Mouse (Mus musculus): ENCODE measurements at regions not wholly inside any gene's neighbourhood (a gene's known extent, or its start where the extent isn't known, plus 50 kb on each side); places are given as distances from the start of the nearest gene placed in this dataset.

GRCm38 (mm10) chr13:79430562-79430961 is 1231.0 kb upstream of the Nr2f1 start:
- no peak for TF ChIP-seq HCFC1 (IDR thresholded peaks at IDR 0.05; ENCODE audit: low read depth, low read length)
- TF ChIP-seq ZKSCAN1 (IDR thresholded peaks at IDR 0.05; ENCODE audit: low read depth, low read length) = no peak
- TF ChIP-seq MYB (IDR thresholded peaks at IDR 0.05; ENCODE audit: low read depth, low read length) = no peak
- TF ChIP-seq KAT2A (conservative IDR thresholded peaks at IDR 0.05; ENCODE audit: low read depth, low read length) = no peak
- TF ChIP-seq CTCF (IDR thresholded peaks at IDR 0.05 in 2 of 3, conservative IDR thresholded peaks at IDR 0.05 in 1 of 3; ENCODE audit: control insufficient read depth in 1 of 3, insufficient read depth in 1 of 3, low read depth in 2 of 3, low read length in 3 of 3, poor library complexity in 1 of 3, severe bottlenecking in 1 of 3) = no peak
- no peak for TF ChIP-seq USF2 (IDR thresholded peaks at IDR 0.05; ENCODE audit: borderline replicate concordance in 1 of 2, insufficient read depth in 1 of 2, low read depth in 1 of 2, low read length in 2 of 2)
- no peak for TF ChIP-seq POLR2AphosphoS5 (IDR thresholded peaks at IDR 0.05; ENCODE audit: borderline replicate concordance, low read depth, low read length)
- TF ChIP-seq NELFE (IDR thresholded peaks at IDR 0.05; ENCODE audit: low read depth, low read length) = no peak
- TF ChIP-seq MXI1 (IDR thresholded peaks at IDR 0.05; ENCODE audit: low read depth, low read length) = no peak
- no peak for TF ChIP-seq RCOR1 (IDR thresholded peaks at IDR 0.05; ENCODE audit: low read depth, low read length)
- no peak for TF ChIP-seq MAZ (IDR thresholded peaks at IDR 0.05; ENCODE audit: low read depth, low read length)
- TF ChIP-seq TAL1 (IDR thresholded peaks at IDR 0.05; ENCODE audit: low read length) = no peak
- no peak for TF ChIP-seq MYC (IDR thresholded peaks at IDR 0.05; ENCODE audit: low read depth, low read length)
- TF ChIP-seq ZNF384 (IDR thresholded peaks at IDR 0.05; ENCODE audit: low read depth, low read length) = no peak

GRCm38 (mm10) chr13:79417841-79418240 is 1218.3 kb upstream of the Nr2f1 start:
- Histone ChIP-seq H3K9me3 (replicated peaks; ENCODE audit: insufficient read depth, low read length) (no peaks in the 10 kb centered on the region), H3K79me2 (ENCODE audit: control insufficient read depth, insufficient read depth, low read length, poor library complexity) (no peaks in the 10 kb centered on the region), H3K36me3 (ENCODE audit: control insufficient read depth in 1 of 2, insufficient read depth in 2 of 2, low read length in 2 of 2) (no peaks in the 10 kb centered on the region), H3K4me1 (ENCODE audit: control insufficient read depth in 1 of 2, insufficient read depth in 2 of 2, low read length in 2 of 2) (no peaks in the 10 kb centered on the region), H3K27ac (ENCODE audit: control insufficient read depth, low read depth, low read length) (no peak overlapping the region), H3K4me3 (ENCODE audit: control insufficient read depth in 1 of 2, insufficient read depth in 1 of 2, low read depth in 2 of 2, low read length in 2 of 2) (no peak overlapping the region), H3K27me3 (ENCODE audit: control insufficient read depth in 1 of 2, insufficient read depth in 2 of 2, low read length in 2 of 2) (no peaks in the 10 kb centered on the region), H3K9ac (ENCODE audit: control insufficient read depth, low read depth, low read length, poor library complexity, severe bottlenecking) (no peak overlapping the region)
- DNase-seq (ENCODE audit: low read depth, low spot score) = no peak
- TF ChIP-seq POLR2AphosphoS2 (IDR thresholded peaks at IDR 0.05; ENCODE audit: low read length) = no peak
- no peak for TF ChIP-seq TBP (IDR thresholded peaks at IDR 0.05; ENCODE audit: low read depth, low read length)
- TF ChIP-seq GATA1 (IDR thresholded peaks at IDR 0.05; ENCODE audit: low read depth, low read length) = no peak
- no peak for TF ChIP-seq SMC3 (IDR thresholded peaks at IDR 0.05; ENCODE audit: low read depth, low read length)
- TF ChIP-seq MAZ (IDR thresholded peaks at IDR 0.05; ENCODE audit: low read depth, low read length) = no peak
- TF ChIP-seq SIN3A (IDR thresholded peaks at IDR 0.05; ENCODE audit: low read length) = no peak
- TF ChIP-seq ELF1 (IDR thresholded peaks at IDR 0.05; ENCODE audit: low read depth, low read length) = no peak
- TF ChIP-seq KAT2A (conservative IDR thresholded peaks at IDR 0.05; ENCODE audit: low read depth, low read length) = no peak
- no peak for TF ChIP-seq ZKSCAN1 (IDR thresholded peaks at IDR 0.05; ENCODE audit: low read depth, low read length)
- TF ChIP-seq RAD21 (IDR thresholded peaks at IDR 0.05; ENCODE audit: low read depth, low read length) = no peak
- no peak for TF ChIP-seq NRF1 (IDR thresholded peaks at IDR 0.05; ENCODE audit: insufficient read depth, low read depth, low read length, poor library complexity, severe bottlenecking)
- TF ChIP-seq GABPA (IDR thresholded peaks at IDR 0.05; ENCODE audit: low read depth, low read length) = no peak
- TF ChIP-seq CTCF (IDR thresholded peaks at IDR 0.05 in 2 of 3, conservative IDR thresholded peaks at IDR 0.05 in 1 of 3; ENCODE audit: control insufficient read depth in 1 of 3, insufficient read depth in 1 of 3, low read depth in 2 of 3, low read length in 3 of 3, poor library complexity in 1 of 3, severe bottlenecking in 1 of 3) = no peak
- no peak for TF ChIP-seq ZMIZ1 (IDR thresholded peaks at IDR 0.05; ENCODE audit: low read depth, low read length)
- TF ChIP-seq HCFC1 (IDR thresholded peaks at IDR 0.05; ENCODE audit: low read depth, low read length) = no peak
- TF ChIP-seq ZC3H11A (IDR thresholded peaks at IDR 0.05; ENCODE audit: low read depth, low read length) = no peak
- no peak for TF ChIP-seq MAFK (IDR thresholded peaks at IDR 0.05; ENCODE audit: borderline replicate concordance, low read depth, low read length)
- TF ChIP-seq USF2 (IDR thresholded peaks at IDR 0.05; ENCODE audit: borderline replicate concordance in 1 of 2, insufficient read depth in 1 of 2, low read depth in 1 of 2, low read length in 2 of 2) = no peak
- no peak for TF ChIP-seq RCOR1 (IDR thresholded peaks at IDR 0.05; ENCODE audit: low read depth, low read length)
- TF ChIP-seq MAX (IDR thresholded peaks at IDR 0.05; ENCODE audit: low read length) = no peak

More at GRCm38 (mm10) chr13:79430562-79430961, 1231.0 kb upstream of the Nr2f1 start:
- Histone ChIP-seq H3K79me2 (ENCODE audit: control insufficient read depth, insufficient read depth, low read length, poor library complexity) (no peaks in the 10 kb centered on the region), H3K27ac (ENCODE audit: control insufficient read depth, low read depth, low read length) (no peak overlapping the region), H3K4me3 (ENCODE audit: control insufficient read depth in 1 of 2, insufficient read depth in 1 of 2, low read depth in 2 of 2, low read length in 2 of 2) (no peak overlapping the region), H3K27me3 (ENCODE audit: control insufficient read depth in 1 of 2, insufficient read depth in 2 of 2, low read length in 2 of 2) (no peaks in the 10 kb centered on the region; a peak in 1 of 4 replicates), H3K9ac (ENCODE audit: control insufficient read depth, low read depth, low read length, poor library complexity, severe bottlenecking) (no peak overlapping the region), H3K36me3 (ENCODE audit: control insufficient read depth in 1 of 2, insufficient read depth in 2 of 2, low read length in 2 of 2) (no peaks in the 10 kb centered on the region), H3K9me3 (replicated peaks; ENCODE audit: insufficient read depth, low read length) (no peaks in the 10 kb centered on the region), H3K4me1 (ENCODE audit: control insufficient read depth in 1 of 2, insufficient read depth in 2 of 2, low read length in 2 of 2) (no peaks in the 10 kb centered on the region)
- DNase-seq (ENCODE audit: low read depth, low spot score) = no peak

Data from MEL (cell line).